Mouse (Mus musculus) embryonic facial prominence, embryonic 13.5 days (tissue): ENCODE measurements at regions not wholly inside any gene's neighbourhood (a gene's known extent, or its start where the extent isn't known, plus 50 kb on each side); places are given as distances from the start of the nearest gene placed in this dataset.

Experiments used
- ATAC-seq: fragments of 200-750 bp; cut with Nextera tagmentation; 2 replicates; pipeline ENCODE4 v1.8.0; 2017; ENCODE audit warnings: low read depth; ENCODE audit not compliant: insufficient number of reproducible peaks, insufficient read depth, low FRiP score, low TSS enrichment
- H3K27ac ChIP-seq: fragments of 300-500 bp; sonication (generic); 2 replicates; pipeline ENCODE4 v1.5.1; 2015; ENCODE audit warnings: moderate library complexity, mild to moderate bottlenecking, inconsistent platforms
- H3K27me3 ChIP-seq: fragments of 300-500 bp; sonication (generic); 2 replicates; pipeline ENCODE4 v1.6.1; 2015; ENCODE audit warnings: mild to moderate bottlenecking, inconsistent platforms
- H3K36me3 ChIP-seq: fragments of 300-500 bp; sonication (generic); 2 replicates; pipeline ENCODE4 v1.6.1; 2015; ENCODE audit warnings: mild to moderate bottlenecking, inconsistent platforms
- H3K4me1 ChIP-seq: fragments of 300-500 bp; sonication (generic); 2 replicates; pipeline ENCODE4 v1.6.1; 2015; ENCODE audit warnings: inconsistent platforms
- H3K4me2 ChIP-seq: fragments of 300-500 bp; sonication (generic); 2 replicates; pipeline ENCODE4 v1.6.1; 2015; ENCODE audit warnings: moderate library complexity, mild to moderate bottlenecking, inconsistent platforms
- H3K4me3 ChIP-seq: fragments of 300-500 bp; sonication (generic); 2 replicates; pipeline ENCODE4 v1.5.1; 2015; ENCODE audit warnings: mild to moderate bottlenecking, inconsistent platforms
- H3K9ac ChIP-seq: fragments of 300-500 bp; sonication (generic); 2 replicates; pipeline ENCODE4 v1.6.1; 2015; ENCODE audit warnings: mild to moderate bottlenecking, inconsistent platforms
- H3K9me3 ChIP-seq: fragments of 300-500 bp; sonication (generic); 2 replicates; pipeline ENCODE4 v1.6.1; 2016; ENCODE audit warnings: inconsistent platforms
- WGBS: fragments of 180-500 bp; shearing (Covaris S2); methylation state at CpG from one replicate; pipeline ENCODE4 v1.1.7; 2015; ENCODE audit warnings: mixed read lengths; 5-methylcytosine and 5-hydroxymethylcytosine counted together

GRCm38 (mm10) chr5:133935006-133935405 lies 164.5 kb upstream of the Castor2 start:
- Histone ChIP-seq H3K4me3 (no peak overlapping the region), H3K4me1 (peaks cover 5% of the 10 kb centered on the region; the same call in 1 of the 2 replicates), H3K36me3 (no peaks in the 10 kb centered on the region), H3K27ac (no peak overlapping the region), H3K4me2 (no peak overlapping the region), H3K9me3 (no peaks in the 10 kb centered on the region), H3K27me3 (no peaks in the 10 kb centered on the region), H3K9ac (no peak overlapping the region)
- WGBS = 74% methylated on average over 6 of the region's 6 CpGs
- no peak for ATAC-seq

- no peak for ATAC-seq
- Histone ChIP-seq H3K4me3 (no peak overlapping the region), H3K4me1 (no peaks in the 10 kb centered on the region), H3K36me3 (no peaks in the 10 kb centered on the region), H3K4me2 (no peak overlapping the region), H3K9ac (no peak overlapping the region), H3K9me3 (no peaks in the 10 kb centered on the region), H3K27me3 (no peaks in the 10 kb centered on the region), H3K27ac (no peak overlapping the region)
- 82% methylated on average over 5 of the region's 5 CpGs for WGBS
These were observed 169.4 kb upstream of the Castor2 start for GRCm38 (mm10) chr5:133930101-133930500.

GRCm38 (mm10) chr5:133927054-133927453 lies 172.5 kb upstream of the Castor2 start:
- no peak for ATAC-seq
- WGBS = 71% methylated on average over 5 of the region's 5 CpGs

GRCm38 (mm10) chr5:133925184-133925900 lies 174.2 kb upstream of the Castor2 start:
- WGBS = 50% methylated on average over 5 of the region's 5 CpGs
- H3K4me2 ChIP-seq = no peak overlapping the region
- H3K9me3 ChIP-seq = no peaks in the 10 kb centered on the region
- no peaks in the 10 kb centered on the region for H3K27me3 ChIP-seq
- H3K27ac ChIP-seq = no peak overlapping the region
- no peaks in the 10 kb centered on the region for H3K4me1 ChIP-seq
- no peak overlapping the region for H3K9ac ChIP-seq
- no peak for ATAC-seq
- H3K36me3 ChIP-seq = no peaks in the 10 kb centered on the region
- H3K4me3 ChIP-seq = no peak overlapping the region

More at GRCm38 (mm10) chr5:133927054-133927453, 172.5 kb upstream of the Castor2 start:
- H3K9ac ChIP-seq = no peak overlapping the region
- no peak overlapping the region for H3K4me2 ChIP-seq
- H3K4me3 ChIP-seq = no peak overlapping the region
- H3K27ac ChIP-seq = no peak overlapping the region
- no peaks in the 10 kb centered on the region for H3K27me3 ChIP-seq
- H3K36me3 ChIP-seq = no peaks in the 10 kb centered on the region
- no peaks in the 10 kb centered on the region for H3K4me1 ChIP-seq
- H3K9me3 ChIP-seq = no peaks in the 10 kb centered on the region

GRCm38 (mm10) chr5:133922181-133922580 lies 177.3 kb upstream of the Castor2 start:
- no peak for ATAC-seq
- Histone ChIP-seq H3K9ac (no peak overlapping the region), H3K4me3 (no peak overlapping the region), H3K27me3 (no peaks in the 10 kb centered on the region), H3K36me3 (no peaks in the 10 kb centered on the region), H3K4me2 (no peak overlapping the region), H3K4me1 (no peaks in the 10 kb centered on the region), H3K27ac (no peak overlapping the region), H3K9me3 (no peaks in the 10 kb centered on the region)
- 81% methylated on average over 1 of the region's 1 CpGs for WGBS

- Histone ChIP-seq H3K4me3 (no peak overlapping the region), H3K27me3 (no peaks in the 10 kb centered on the region), H3K9me3 (no peaks in the 10 kb centered on the region), H3K27ac (no peak overlapping the region), H3K9ac (no peak overlapping the region), H3K36me3 (no peaks in the 10 kb centered on the region), H3K4me2 (no peak overlapping the region), H3K4me1 (no peaks in the 10 kb centered on the region)
- no peak for ATAC-seq
These were observed 183.6 kb upstream of the Castor2 start for GRCm38 (mm10) chr5:133915734-133916550.

GRCm38 (mm10) chr5:133907442-133907841 lies 192.1 kb upstream of the Castor2 start:
- 0 out of 2 replicates have a peak, but pooled peaks cover 5% of the 10 kb centered on the region for H3K4me1 ChIP-seq
- H3K9me3 ChIP-seq = no peaks in the 10 kb centered on the region
- 79% methylated on average over 3 of the region's 3 CpGs for WGBS
- no peaks in the 10 kb centered on the region for H3K27me3 ChIP-seq
- no peak overlapping the region for H3K27ac ChIP-seq
- H3K4me3 ChIP-seq = no peak overlapping the region
- H3K36me3 ChIP-seq = no peaks in the 10 kb centered on the region
- H3K4me2 ChIP-seq = no peak overlapping the region
- no peak for ATAC-seq
- H3K9ac ChIP-seq = no peak overlapping the region

- no peak overlapping the region for H3K27ac ChIP-seq
- H3K4me2 ChIP-seq = no peak overlapping the region
- H3K4me3 ChIP-seq = no peak overlapping the region
- no peaks in the 10 kb centered on the region for H3K27me3 ChIP-seq
- peaks cover 4% of the 10 kb centered on the region; the same call in 1 of the 2 replicates for H3K4me1 ChIP-seq
- no peaks in the 10 kb centered on the region for H3K36me3 ChIP-seq
- no peak for ATAC-seq
- 48% methylated on average over 4 of the region's 4 CpGs for WGBS
- H3K9ac ChIP-seq = no peak overlapping the region
- 0 out of 2 replicates have a peak, but pooled peaks cover 4% of the 10 kb centered on the region for H3K9me3 ChIP-seq
These were observed 201.4 kb upstream of the Castor2 start for GRCm38 (mm10) chr5:133898025-133898598.

- WGBS = 75% methylated on average over 3 of the region's 3 CpGs
- Histone ChIP-seq H3K4me2 (no peak overlapping the region), H3K9me3 (no peaks in the 10 kb centered on the region), H3K27me3 (no peaks in the 10 kb centered on the region), H3K4me3 (no peak overlapping the region), H3K36me3 (no peaks in the 10 kb centered on the region), H3K27ac (no peak overlapping the region), H3K9ac (no peak overlapping the region), H3K4me1 (no peaks in the 10 kb centered on the region)
- ATAC-seq = no peak
These were observed 208.8 kb upstream of the Castor2 start for GRCm38 (mm10) chr5:133890728-133891127.

- no peak overlapping the region for H3K9ac ChIP-seq
- H3K36me3 ChIP-seq = no peaks in the 10 kb centered on the region
- H3K27me3 ChIP-seq = no peaks in the 10 kb centered on the region
- no peak overlapping the region for H3K4me2 ChIP-seq
- no peaks in the 10 kb centered on the region for H3K9me3 ChIP-seq
- no peak overlapping the region for H3K27ac ChIP-seq
- H3K4me1 ChIP-seq = peaks cover 7% of the 10 kb centered on the region
- ATAC-seq = no peak
- no peak overlapping the region for H3K4me3 ChIP-seq
- WGBS = 73% methylated on average over 8 of the region's 8 CpGs
These were observed 209.7 kb upstream of the Castor2 start for GRCm38 (mm10) chr5:133889841-133890240.

- Histone ChIP-seq H3K27me3 (no peaks in the 10 kb centered on the region), H3K4me1 (peaks cover 14% of the 10 kb centered on the region), H3K9me3 (no peaks in the 10 kb centered on the region), H3K4me3 (no peak overlapping the region), H3K36me3 (no peaks in the 10 kb centered on the region), H3K4me2 (no peak overlapping the region), H3K9ac (no peak overlapping the region), H3K27ac (peak overlapping the region; percentile 77)
- ATAC-seq = no peak
- 81% methylated on average over 5 of the region's 5 CpGs for WGBS
These were observed 214.0 kb upstream of the Castor2 start for GRCm38 (mm10) chr5:133885507-133885906.
